Mouse (Mus musculus): ENCODE measurements around the gene Cdr2l.

DNA sequence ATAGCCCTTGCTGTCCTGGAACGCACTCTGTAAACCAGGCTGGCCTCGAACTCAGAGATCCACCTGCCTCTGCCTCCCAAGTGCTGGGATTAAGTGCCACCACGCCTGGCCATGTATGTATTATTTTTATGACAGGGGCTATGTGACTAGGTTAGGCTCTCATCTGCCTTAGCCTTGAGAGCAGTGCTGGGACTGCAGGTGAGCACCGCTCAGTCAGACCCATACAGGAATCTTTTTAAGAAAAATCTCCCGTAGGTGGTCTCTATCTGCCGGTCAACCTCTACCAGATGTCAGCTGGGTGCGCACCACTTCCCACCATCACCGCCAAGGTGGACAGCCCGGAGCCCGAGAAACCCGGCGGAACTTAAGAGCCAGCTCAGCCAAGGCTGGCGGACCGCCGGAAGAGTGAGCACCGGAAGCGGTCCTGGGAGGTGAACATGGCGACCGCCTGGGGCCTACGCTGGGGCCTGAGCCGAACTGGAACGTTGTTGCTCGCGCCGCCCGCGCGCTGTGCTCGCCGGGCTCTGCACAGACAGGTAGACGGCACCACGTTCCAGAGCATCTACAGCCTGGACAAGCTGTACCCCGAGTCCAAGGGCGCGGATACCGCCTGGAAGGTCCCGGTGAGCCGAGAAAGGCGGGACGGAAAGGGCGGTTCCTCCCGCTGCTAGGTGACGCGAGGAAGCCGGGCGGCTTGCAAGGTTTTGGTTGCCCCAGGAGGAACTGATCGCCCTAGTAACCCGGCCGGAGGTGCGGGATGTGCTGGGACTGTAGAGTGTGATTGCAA is 21.8 kb downstream of the Cdr2l start, which contains the start of gene Mrpl58:
- no peak for TF ChIP-seq CTCF (IDR thresholded peaks at IDR 0.05; ENCODE audit: low read depth)
- TF ChIP-seq EP300 (IDR thresholded peaks at IDR 0.05; ENCODE audit: low read depth), result peak; percentile 45; the same call in 1 of the 2 replicates
